In genomic region chr11:68199801-68200423, GRCm38 (mm10) we compare ENCODE assay signal across 9 mouse cellular contexts.
DNase-seq lines count a peak whose midpoint lies in the region; ATAC-seq and TF ChIP-seq lines count a peak whose summit lies in the region.
"Had no signal": no experiment of that assay in that cellular context is flagged by ENCODE, and none has a peak within 500 bp of the region (broad histone marks: within the 10 kb centered on the region; RNA-seq: fewer than 3 reads in every experiment).

No protein-coding gene starts in this region.

- H3K27ac ChIP-seq in gastrocnemius, adult 2 months, result 0 out of 2 replicates have a peak overlapping the region, but pooled peaks have one; percentile 21
- 0 out of 2 replicates have a peak overlapping the region, but pooled peaks have one; percentile 6 for H3K27ac ChIP-seq in embryonic facial prominence, embryonic 11.5 days (replicated peaks; ENCODE audit: low read depth, low read length)
- peak overlapping the region; percentile 60; the same call in 1 of the 2 replicates for H3K27ac ChIP-seq in stomach, embryonic 15.5 days
- H3K27ac ChIP-seq in midbrain, embryonic 13.5 days, result no peak overlapping the region
- H3K27ac ChIP-seq: forebrain, embryonic 13.5 days had no signal

- no peak for TF ChIP-seq CTCF in gastrocnemius, adult 2 months (IDR thresholded peaks at IDR 0.05)

- intact Hi-C loops in gastrocnemius, adult 2 months (cut with DNase I), result no loop called here

- no peaks in the 10 kb centered on the region for H3K27me3 ChIP-seq in embryonic facial prominence, embryonic 11.5 days (ENCODE audit: control insufficient read depth, insufficient read depth, low read length)
- H3K27me3 ChIP-seq in stomach, embryonic 15.5 days (replicated peaks), result no peaks in the 10 kb centered on the region
- no peaks in the 10 kb centered on the region for H3K27me3 ChIP-seq in midbrain, embryonic 13.5 days
- H3K27me3 ChIP-seq: forebrain, embryonic 13.5 days had no signal

- H3K9ac ChIP-seq in embryonic facial prominence, embryonic 11.5 days (replicated peaks; ENCODE audit: low read length), result no peak overlapping the region
- no peak overlapping the region for H3K9ac ChIP-seq in stomach, embryonic 15.5 days
- no peak overlapping the region for H3K9ac ChIP-seq in midbrain, embryonic 13.5 days (replicated peaks)
- H3K9ac ChIP-seq: forebrain, embryonic 13.5 days had no signal

- DNase-seq in gastrocnemius, adult 2 months, result no peak
- no peak for DNase-seq in gastrocnemius, postnatal 10 days
- peak; percentile 43 for DNase-seq in embryonic facial prominence, embryonic 11.5 days (ENCODE audit: low spot score)
- DNase-seq in large intestine, adult 2 months (ENCODE audit: low read depth, low spot score), result peak; percentile 40
- no peak for DNase-seq in right cerebral cortex, postnatal 25 days

- H3K4me2 ChIP-seq in embryonic facial prominence, embryonic 11.5 days (ENCODE audit: low read depth, low read length), result no peak overlapping the region
- 0 out of 2 replicates have a peak overlapping the region, but pooled peaks have one; percentile 14 for H3K4me2 ChIP-seq in stomach, embryonic 15.5 days
- no peak overlapping the region for H3K4me2 ChIP-seq in midbrain, embryonic 13.5 days (replicated peaks)
- H3K4me2 ChIP-seq: forebrain, embryonic 13.5 days had no signal

- H3K9me3 ChIP-seq in embryonic facial prominence, embryonic 11.5 days (replicated peaks; ENCODE audit: control insufficient read depth, low read length), result no peaks in the 10 kb centered on the region
- H3K9me3 ChIP-seq in stomach, embryonic 15.5 days, result no peaks in the 10 kb centered on the region
- no peaks in the 10 kb centered on the region for H3K9me3 ChIP-seq in midbrain, embryonic 13.5 days
- H3K9me3 ChIP-seq: forebrain, embryonic 13.5 days had no signal

- peaks cover 9% of the 10 kb centered on the region for H3K4me1 ChIP-seq in embryonic facial prominence, embryonic 11.5 days (ENCODE audit: control insufficient read depth, insufficient read depth, low read length)
- peaks cover 35% of the 10 kb centered on the region for H3K4me1 ChIP-seq in stomach, embryonic 15.5 days
- peaks cover 34% of the 10 kb centered on the region for H3K4me1 ChIP-seq in midbrain, embryonic 13.5 days (replicated peaks)

- no peaks in the 10 kb centered on the region for H3K36me3 ChIP-seq in embryonic facial prominence, embryonic 11.5 days (replicated peaks; ENCODE audit: control insufficient read depth, insufficient read depth, low read depth, low read length)
- no peaks in the 10 kb centered on the region for H3K36me3 ChIP-seq in stomach, embryonic 15.5 days
- no peaks in the 10 kb centered on the region for H3K36me3 ChIP-seq in midbrain, embryonic 13.5 days

- no peak overlapping the region for H3K4me3 ChIP-seq in gastrocnemius, adult 2 months
- no peak overlapping the region for H3K4me3 ChIP-seq in embryonic facial prominence, embryonic 11.5 days (ENCODE audit: low read depth, low read length)
- no peak overlapping the region for H3K4me3 ChIP-seq in stomach, embryonic 15.5 days (replicated peaks)
- H3K4me3 ChIP-seq in midbrain, embryonic 13.5 days (replicated peaks), result no peak overlapping the region
- H3K4me3 ChIP-seq: forebrain, embryonic 13.5 days had no signal

- WGBS in embryonic facial prominence, embryonic 11.5 days, result 23% methylated on average over 10 of the region's 10 CpGs
- WGBS in large intestine, adult 2 months, result 17% methylated on average over 10 of the region's 10 CpGs
- WGBS in stomach, embryonic 15.5 days, result 15% methylated on average over 10 of the region's 10 CpGs
- 37% methylated on average over 10 of the region's 10 CpGs for WGBS in midbrain, embryonic 13.5 days

- no peak for ATAC-seq in embryonic facial prominence, embryonic 11.5 days (replicated peaks; ENCODE audit: insufficient number of reproducible peaks, low FRiP score, low TSS enrichment, low read depth)
- ATAC-seq in stomach, embryonic 15.5 days (ENCODE audit: insufficient read depth, low FRiP score, low read depth), result peak; percentile 54; the same call in 1 of the 2 replicates
- ATAC-seq in cerebellum, adult (ENCODE audit: insufficient number of reproducible peaks, low FRiP score, low TSS enrichment), result no peak
- ATAC-seq in midbrain, embryonic 13.5 days, result no peak
- ATAC-seq: forebrain, embryonic 13.5 days had no signal

Comparison
In these comparisons a context has a peak if more than half of its experiments do, and no peak if none do; other contexts are left out.
1. DNase-seq: peak in embryonic facial prominence, embryonic 11.5 days (single experiment) and large intestine, adult 2 months (single experiment); none in gastrocnemius, adult 2 months (single experiment), gastrocnemius, postnatal 10 days (single experiment) and right cerebral cortex, postnatal 25 days (single experiment).